Mouse (Mus musculus) hindbrain, postnatal 0 days (tissue): Measurements from ENCODE around the gene Ttc28. TPM values are rescaled to one million over a fixed set of nuclear protein-coding genes. Genes with fewer than 3 reads are reported as not detected.

Source experiments
- ATAC-seq: fragments of 200-750 bp; cut with Nextera tagmentation; 2 replicates; pipeline ENCODE4 v1.8.0; 2017; ENCODE audit warnings: mild to moderate bottlenecking, moderate TSS enrichment, moderate library complexity
- DNase-seq: peaks from one replicate; pipeline ENCODE4 v3.0.0-alpha.2; 2015; ENCODE audit warnings: low spot score
- H3K27ac ChIP-seq: fragments of 300-500 bp; sonication (generic); 2 replicates; pipeline ENCODE4 v1.5.1; 2014; ENCODE audit warnings: mild to moderate bottlenecking
- H3K27me3 ChIP-seq: fragments of 300-500 bp; sonication (generic); 2 replicates; pipeline ENCODE4 v1.6.1; 2014; ENCODE audit warnings: low read length, mixed read lengths; ENCODE audit not compliant: insufficient read depth
- H3K36me3 ChIP-seq: fragments of 300-500 bp; sonication (generic); 2 replicates; pipeline ENCODE4 v1.6.1; 2014; ENCODE audit warnings: low read length, mixed read lengths; ENCODE audit not compliant: insufficient read depth
- H3K4me1 ChIP-seq: fragments of 300-500 bp; sonication (generic); 2 replicates; pipeline ENCODE4 v1.6.1; 2014; ENCODE audit warnings: antibody characterized with exemption, low read length, mixed read lengths; ENCODE audit not compliant: insufficient read depth
- H3K4me2 ChIP-seq: fragments of 300-500 bp; sonication (generic); 2 replicates; pipeline ENCODE4 v1.6.1; 2014; ENCODE audit warnings: low read depth, mild to moderate bottlenecking, low read length, moderate library complexity, mixed read lengths
- H3K4me3 ChIP-seq: fragments of 300-500 bp; sonication (generic); 2 replicates; pipeline ENCODE4 v1.5.1; 2014; ENCODE audit warnings: low read length
- H3K9ac ChIP-seq: fragments of 300-500 bp; sonication (generic); replicated peaks from 2 replicates; pipeline ENCODE4 v1.6.1; 2014; ENCODE audit warnings: mild to moderate bottlenecking, low read length, moderate library complexity, mixed read lengths
- H3K9me3 ChIP-seq: fragments of 300-500 bp; sonication (generic); 2 replicates; pipeline ENCODE4 v1.6.1; 2016; ENCODE audit warnings: low read length, mixed read lengths
- CTCF ChIP-seq: IDR thresholded peaks from 2 replicates; pipeline ENCODE4 v1.5.1; 2016; ENCODE audit warnings: antibody characterized with exemption, control low read depth, low read depth
- WGBS: fragments of 180-500 bp; shearing (Covaris S2); extraction: QIAGEN DNeasy Blood & Tissue Kit; methylation state at CpG from one replicate; pipeline ENCODE4 v1.1.7; 2014; 5-methylcytosine and 5-hydroxymethylcytosine counted together
- polyA plus RNA-seq: library from polyadenylated mRNA; unstranded; fragments of >200 nt; fragmentation: Nextera tagmentation; extraction: Ambion mirVana; gene quantifications from 2 replicates; pipeline ENCODE4 v1.2.1, GENCODE M21; 2015
- total RNA-seq: library from RNA; depleted of rRNA; stranded (reverse); fragments of >200 nt; gene quantifications from 2 replicates; pipeline ENCODE4 v1.2.3, GENCODE M21; 2014

The Ttc28 gene
- total and polyA plus RNA-seq, 2 experiments from 2014 or later, result 11.1 to 49.8 TPM

DNA sequence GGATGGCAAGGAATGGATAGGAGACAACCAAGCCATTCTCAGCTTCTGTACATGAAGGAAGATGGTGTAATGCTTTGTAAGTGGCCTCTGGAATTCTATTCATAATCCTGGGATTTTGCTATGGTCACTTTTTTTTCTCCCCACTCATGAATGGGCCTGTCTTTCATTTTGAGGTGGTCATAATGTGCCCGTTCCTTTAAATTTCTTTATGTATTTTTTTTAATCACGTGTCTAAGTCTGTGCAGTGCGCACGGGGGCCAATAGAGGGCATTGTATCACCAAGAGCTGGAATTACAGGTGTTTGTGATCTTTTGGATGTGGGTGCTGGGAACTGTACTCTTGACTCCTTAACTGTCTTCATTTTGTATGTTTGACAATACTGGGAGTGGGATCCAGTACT is 39.1 kb upstream of the Ttc28 start:
- peak; percentile 57 for TF ChIP-seq CTCF
- Histone ChIP-seq H3K9ac (peak overlapping the region; percentile 33; the same call in 1 of the 2 replicates), H3K27ac (no peak overlapping the region), H3K9me3 (no peaks in the 10 kb centered on the region), H3K4me1 (no peaks in the 10 kb centered on the region), H3K4me2 (peak overlapping the region; percentile 91), H3K36me3 (no peaks in the 10 kb centered on the region), H3K27me3 (no peaks in the 10 kb centered on the region), H3K4me3 (peak overlapping the region; percentile 60)
- DNase-seq, result peak; percentile 40
- 11% methylated on average over 4 of the region's 4 CpGs for WGBS
- ATAC-seq, result no peak

DNA sequence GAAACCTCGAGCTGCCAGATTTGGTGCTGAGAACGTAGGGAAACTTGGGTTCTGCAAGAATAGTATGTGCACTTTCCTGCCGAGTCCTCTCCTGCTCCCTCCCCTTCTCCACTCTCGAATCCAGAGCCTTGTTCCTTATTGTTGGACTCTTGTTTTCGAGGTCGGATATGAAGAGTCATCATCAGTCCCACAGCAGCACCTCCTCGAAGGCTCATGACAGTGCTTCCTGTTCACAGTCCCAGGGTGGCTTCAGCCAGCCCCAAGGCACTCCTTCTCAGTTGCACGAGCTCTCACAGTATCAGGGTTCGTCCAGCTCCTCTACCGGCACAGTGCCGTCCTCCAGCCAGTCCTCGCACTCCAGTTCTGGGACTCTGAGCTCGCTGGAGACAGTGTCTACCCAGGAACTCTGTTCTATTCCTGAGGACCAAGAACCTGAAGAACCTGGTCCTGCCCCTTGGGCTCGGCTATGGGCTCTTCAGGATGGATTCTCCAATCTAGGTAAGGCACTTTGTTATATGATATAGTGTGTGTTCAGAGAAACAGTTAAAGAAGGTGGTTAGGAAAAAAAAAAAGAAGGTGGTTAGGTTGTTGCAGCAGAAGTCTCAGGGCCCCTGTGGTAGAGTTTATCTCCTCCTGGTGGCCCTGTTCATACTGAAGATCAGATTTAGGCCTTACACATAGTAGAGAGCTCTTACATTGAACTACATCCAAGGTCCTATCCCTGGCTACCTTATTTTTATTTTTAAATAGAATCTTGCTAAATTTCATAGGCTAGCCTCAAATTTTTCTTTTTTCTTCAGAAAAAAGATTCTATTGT is 38.3 kb upstream of the Ttc28 start:
- no peak for TF ChIP-seq CTCF
- WGBS, result 95% methylated on average over 14 of the region's 14 CpGs
- no peak for ATAC-seq

DNA sequence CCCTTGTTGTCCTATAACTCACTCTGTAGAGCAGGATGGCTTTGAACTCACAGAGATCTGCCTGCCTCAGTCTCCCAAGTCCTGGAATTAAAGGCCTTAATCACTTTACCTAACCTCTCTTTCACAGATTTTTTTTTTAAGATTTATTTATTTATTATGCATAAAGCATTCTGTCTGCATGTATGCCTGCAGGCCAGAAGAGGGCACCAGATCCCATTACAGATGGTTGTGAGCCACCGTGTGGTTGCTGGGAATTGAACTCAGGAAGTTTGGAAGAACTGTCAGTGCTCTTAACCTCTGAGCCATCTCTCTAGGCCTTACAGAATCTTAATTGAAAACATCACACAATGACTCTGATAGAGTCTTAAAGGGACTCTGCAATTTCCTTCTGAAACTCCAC is 26.6 kb upstream of the Ttc28 start:
- Histone ChIP-seq H3K27ac (no peak overlapping the region), H3K27me3 (no peaks in the 10 kb centered on the region), H3K4me1 (no peaks in the 10 kb centered on the region), H3K4me3 (no peak overlapping the region), H3K9ac (no peak overlapping the region), H3K9me3 (no peaks in the 10 kb centered on the region), H3K4me2 (no peak overlapping the region), H3K36me3 (no peaks in the 10 kb centered on the region)
- 86% methylated on average over 1 of the region's 1 CpGs for WGBS
- ATAC-seq, result no peak
- 0 out of 2 replicates have a peak, but pooled peaks have one; percentile 11 for TF ChIP-seq CTCF
- no peak for DNase-seq

More for the DNA sequence above, 38.3 kb upstream of the Ttc28 start:
- Histone ChIP-seq H3K36me3 (no peaks in the 10 kb centered on the region), H3K4me1 (no peaks in the 10 kb centered on the region), H3K27me3 (no peaks in the 10 kb centered on the region), H3K4me3 (no peak overlapping the region), H3K9me3 (no peaks in the 10 kb centered on the region), H3K27ac (no peak overlapping the region), H3K9ac (no peak overlapping the region), H3K4me2 (no peak overlapping the region)
- no peak for DNase-seq

DNA sequence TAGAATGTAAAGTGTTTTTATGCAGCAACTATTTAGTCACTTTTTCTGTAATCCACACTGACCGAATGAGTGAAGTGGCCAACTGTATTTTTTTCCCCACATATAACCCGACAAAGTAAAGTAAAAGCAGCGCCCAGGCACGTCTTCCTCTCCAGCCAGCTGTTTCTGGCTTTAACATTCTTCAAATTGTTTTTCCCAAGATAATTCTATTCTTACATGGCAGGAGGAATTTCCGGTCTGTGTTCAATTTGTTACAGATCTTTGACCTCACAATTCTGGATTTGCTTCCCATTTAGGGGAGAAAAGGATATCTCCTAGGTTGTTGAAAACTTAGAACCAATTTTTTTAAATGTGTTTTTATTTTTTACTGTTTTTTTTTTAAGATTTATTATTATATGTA is 22.5 kb upstream of the Ttc28 start:
- DNase-seq, result no peak
- H3K4me1 ChIP-seq, result no peaks in the 10 kb centered on the region
- no peak overlapping the region for H3K4me3 ChIP-seq
- ATAC-seq, result no peak
- H3K27ac ChIP-seq, result no peak overlapping the region
- H3K9me3 ChIP-seq, result no peaks in the 10 kb centered on the region
- TF ChIP-seq CTCF, result no peak
- H3K4me2 ChIP-seq, result no peak overlapping the region
- H3K27me3 ChIP-seq, result no peaks in the 10 kb centered on the region
- 90% methylated on average over 5 of the region's 5 CpGs for WGBS
- no peaks in the 10 kb centered on the region for H3K36me3 ChIP-seq
- H3K9ac ChIP-seq, result no peak overlapping the region

DNA sequence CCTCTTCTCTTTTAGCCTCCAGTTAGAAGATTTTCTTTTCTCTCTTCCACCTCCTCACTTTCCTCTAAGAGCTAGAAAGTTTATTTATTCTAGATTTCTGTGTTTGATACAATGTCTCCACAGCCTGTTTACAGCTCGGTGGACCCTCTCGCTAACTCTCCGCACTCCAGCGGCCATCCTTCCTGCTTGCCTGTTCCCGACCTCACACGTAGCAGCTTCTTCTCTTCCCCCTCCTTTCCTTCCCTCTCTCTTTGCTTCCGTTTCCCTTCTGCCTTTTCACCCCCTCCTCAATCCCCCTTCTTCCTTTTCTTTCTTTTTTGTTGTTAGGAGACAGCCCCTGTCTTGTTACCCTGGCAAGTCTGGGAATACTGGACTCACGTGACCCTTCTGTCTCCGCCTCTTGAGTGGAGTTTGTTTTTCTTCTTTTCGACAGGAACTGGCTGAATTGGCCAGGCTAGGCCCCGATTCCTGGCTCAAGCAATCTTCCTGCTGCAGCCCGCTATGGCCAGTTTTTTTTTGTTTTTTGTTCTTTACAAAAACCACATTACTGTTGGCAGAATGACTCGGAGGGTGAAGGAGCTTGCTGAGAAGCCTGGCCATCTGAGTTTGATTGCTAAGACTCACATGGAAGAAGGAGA is 20.5 kb upstream of the Ttc28 start:
- Histone ChIP-seq H3K4me3 (no peak overlapping the region), H3K9me3 (no peaks in the 10 kb centered on the region), H3K27ac (peak overlapping the region; percentile 81), H3K4me2 (peak overlapping the region; percentile 45), H3K4me1 (no peaks in the 10 kb centered on the region), H3K9ac (no peak overlapping the region), H3K27me3 (no peaks in the 10 kb centered on the region), H3K36me3 (no peaks in the 10 kb centered on the region)
- ATAC-seq (peak; percentile 88), DNase-seq (peak; percentile 73)
- no peak for TF ChIP-seq CTCF
- 38% methylated on average over 13 of the region's 13 CpGs for WGBS

DNA sequence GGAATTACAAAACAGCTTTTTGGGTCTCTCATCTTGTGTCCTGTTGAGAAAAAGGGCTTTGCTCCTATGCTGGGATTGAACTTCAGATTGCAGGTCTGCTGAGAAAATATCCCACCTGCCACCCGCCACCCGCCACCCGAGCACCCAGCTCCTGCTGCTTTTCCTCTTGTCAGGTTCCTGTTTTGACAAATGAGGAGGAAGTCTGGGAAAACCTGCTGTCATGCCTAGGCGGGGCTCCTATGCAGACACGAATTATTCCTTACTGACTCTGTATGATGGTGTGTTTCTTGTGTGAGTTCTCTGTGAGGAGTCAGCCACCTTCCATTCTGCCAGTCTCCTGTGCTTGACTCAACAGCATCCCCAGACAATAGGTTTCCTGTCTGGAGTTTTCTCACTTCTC is 19.2 kb upstream of the Ttc28 start:
- no peaks in the 10 kb centered on the region for H3K9me3 ChIP-seq
- no peak overlapping the region for H3K4me2 ChIP-seq
- peak overlapping the region; percentile 81; the same call in 1 of the 2 replicates for H3K27ac ChIP-seq
- H3K4me1 ChIP-seq, result no peaks in the 10 kb centered on the region
- WGBS, result 88% methylated on average over 5 of the region's 5 CpGs
- TF ChIP-seq CTCF, result no peak
- ATAC-seq, result no peak
- no peaks in the 10 kb centered on the region for H3K27me3 ChIP-seq
- no peak overlapping the region for H3K9ac ChIP-seq
- no peak overlapping the region for H3K4me3 ChIP-seq
- no peak for DNase-seq
- no peaks in the 10 kb centered on the region for H3K36me3 ChIP-seq
